Mouse (Mus musculus): ENCODE data around the gene Chst14. TPM values are rescaled to one million over a fixed set of nuclear protein-coding genes. Genes with fewer than 3 reads are reported as not detected.

Gene Chst14
- total and polyA plus RNA-seq, 3 experiments = 4.7 to 8.4 (median 5.1) TPM

GRCm38 (mm10) chr2:118956497-118956896 is 30.2 kb downstream of the Chst14 start:
- Histone ChIP-seq H3K79me2 (replicated peaks; ENCODE audit: control insufficient read depth, extremely low read depth, insufficient read depth, poor library complexity, severe bottlenecking) (no peaks in the 10 kb centered on the region), H3K27me3 (replicated peaks) (no peaks in the 10 kb centered on the region), H3K9ac (ENCODE audit: insufficient read depth, low read depth) (no peak overlapping the region), H3K4me1 (ENCODE audit: control insufficient read depth in 1 of 2, insufficient read depth in 2 of 2) (peaks cover 22 to 40% of the 10 kb centered on the region in 2 experiments), H3K27ac (ENCODE audit: insufficient read depth, low read depth) (no peak overlapping the region), H3K36me3 (replicated peaks in 1 of 2; ENCODE audit: control insufficient read depth in 1 of 2, insufficient read depth in 1 of 2, low read length in 1 of 2) (no peaks in the 10 kb centered on the region), H3K4me3 (replicated peaks in 1 of 3; ENCODE audit: low read depth in 2 of 3, low read length in 2 of 3, poor library complexity in 1 of 3) (no peak overlapping the region), H3K9me3 (replicated peaks; ENCODE audit: low read length) (peaks cover 5% of the 10 kb centered on the region), H3K4me2 (ENCODE audit: insufficient read depth, low read depth, poor library complexity, severe bottlenecking) (no peak overlapping the region)
- no peak for TF ChIP-seq MAX (IDR thresholded peaks at IDR 0.05; ENCODE audit: low read length)
- no peak for TF ChIP-seq NRF1 (IDR thresholded peaks at IDR 0.05; ENCODE audit: low read depth, low read length)
- no peak for TF ChIP-seq ZNF384 (IDR thresholded peaks at IDR 0.05; ENCODE audit: low read depth, low read length)
- no peak for TF ChIP-seq SIN3A (IDR thresholded peaks at IDR 0.05; ENCODE audit: low read length)
- TF ChIP-seq ZKSCAN1 (IDR thresholded peaks at IDR 0.05; ENCODE audit: borderline replicate concordance, low read depth, low read length) = no peak
- TF ChIP-seq HCFC1 (IDR thresholded peaks at IDR 0.05; ENCODE audit: low read depth, low read length) = no peak
- no peak for TF ChIP-seq POLR2A (IDR thresholded peaks at IDR 0.05; ENCODE audit: low read depth, low read length)
- TF ChIP-seq USF2 (conservative IDR thresholded peaks at IDR 0.05; ENCODE audit: low read depth, low read length) = no peak
- TF ChIP-seq MEF2A (IDR thresholded peaks at IDR 0.05; ENCODE audit: borderline replicate concordance, low read depth, low read length) = no peak
- no peak for TF ChIP-seq TBP (conservative IDR thresholded peaks at IDR 0.05; ENCODE audit: low read depth, low read length)
- no peak for TF ChIP-seq PAX5 (IDR thresholded peaks at IDR 0.05; ENCODE audit: low read length)
- TF ChIP-seq IRF4 (IDR thresholded peaks at IDR 0.05; ENCODE audit: low read depth, low read length) = no peak
- no peak for TF ChIP-seq ELF1 (IDR thresholded peaks at IDR 0.05; ENCODE audit: low read depth, low read length)
- TF ChIP-seq ETS1 (conservative IDR thresholded peaks at IDR 0.05; ENCODE audit: low read depth, low read length) = no peak
- TF ChIP-seq MYC (IDR thresholded peaks at IDR 0.05; ENCODE audit: low read depth, low read length) = no peak
- dilution Hi-C loops (cut with MboI; ENCODE audit: extremely low pct_ligation_motif_present, extremely low pct_unique_long_range_greater_than_20kb, low sequenced_read_pairs) = no loop called here
- in situ Hi-C loops (cut with MboI; ENCODE audit: low pct_ligation_motif_present, low pct_unique_long_range_greater_than_20kb, low sequenced_read_pairs) = no loop called here
- no peak for DNase-seq (ENCODE audit: extremely low read depth)

- H3K27me3 ChIP-seq (replicated peaks) = no peaks in the 10 kb centered on the region
- no peak overlapping the region for H3K4me3 ChIP-seq (replicated peaks in 1 of 3; ENCODE audit: low read depth in 2 of 3, low read length in 2 of 3, poor library complexity in 1 of 3)
- H3K9me3 ChIP-seq (replicated peaks; ENCODE audit: low read length) = no peaks in the 10 kb centered on the region
- H3K4me2 ChIP-seq (ENCODE audit: insufficient read depth, low read depth, poor library complexity, severe bottlenecking) = no peak overlapping the region
- H3K27ac ChIP-seq (ENCODE audit: insufficient read depth, low read depth) = no peak overlapping the region; the same call in 1 of the 2 replicates
- in situ Hi-C loops (cut with MboI; ENCODE audit: low pct_ligation_motif_present, low pct_unique_long_range_greater_than_20kb, low sequenced_read_pairs) (loop anchor here (5.0 kb wide), 1 partner anchor 32 kb away; the partner anchor contains the start of gene Chst14), dilution Hi-C loops (cut with MboI; ENCODE audit: extremely low pct_ligation_motif_present, extremely low pct_unique_long_range_greater_than_20kb, low sequenced_read_pairs) (no loop called here)
- no peak overlapping the region for H3K9ac ChIP-seq (ENCODE audit: insufficient read depth, low read depth)
- H3K36me3 ChIP-seq (replicated peaks in 1 of 2; ENCODE audit: control insufficient read depth in 1 of 2, insufficient read depth in 1 of 2, low read length in 1 of 2) = no peaks in the 10 kb centered on the region
- DNase-seq (ENCODE audit: extremely low read depth) = peak; percentile 53
- TF ChIP-seq EP300 (IDR thresholded peaks at IDR 0.05; ENCODE audit: low read length) = peak; percentile 36; the same call in 1 of the 2 replicates
- TF ChIP-seq SMC3 (IDR thresholded peaks at IDR 0.05; ENCODE audit: low read depth, low read length) = no peak
- TF ChIP-seq ZNF384 (IDR thresholded peaks at IDR 0.05; ENCODE audit: low read depth, low read length) = peak; percentile 51; the same call in 1 of the 2 replicates
- TF ChIP-seq KAT2A (IDR thresholded peaks at IDR 0.05; ENCODE audit: insufficient replicate concordance, low read length) = no peak
- no peak for TF ChIP-seq GABPA (IDR thresholded peaks at IDR 0.05; ENCODE audit: insufficient replicate concordance, low read depth, low read length)
- TF ChIP-seq MYC (IDR thresholded peaks at IDR 0.05; ENCODE audit: low read depth, low read length) = 0 out of 2 replicates have a peak, but pooled peaks have one; percentile 21
- TF ChIP-seq ETS1 (conservative IDR thresholded peaks at IDR 0.05; ENCODE audit: low read depth, low read length) = peak; percentile 37; the same call in 1 of the 2 replicates
- H3K79me2 ChIP-seq (replicated peaks; ENCODE audit: control insufficient read depth, extremely low read depth, insufficient read depth, poor library complexity, severe bottlenecking) = no peaks in the 10 kb centered on the region
- H3K4me1 ChIP-seq (ENCODE audit: control insufficient read depth in 1 of 2, insufficient read depth in 2 of 2) = peaks cover 25 to 55% of the 10 kb centered on the region in 2 experiments
These were observed 33.3 kb downstream of the Chst14 start for GRCm38 (mm10) chr2:118959644-118960043.

Measured in CH12.LX (cell line).